Mouse (Mus musculus) left cerebral cortex, postnatal 4 days (tissue): ENCODE measurements around the gene Anapc7. TPM values are rescaled to one million over a fixed set of nuclear protein-coding genes. Genes with fewer than 3 reads are reported as not detected.
"Not testable (repeated sequence)": the region's sequence is repeated elsewhere in the genome, so short reads cannot be mapped to it uniquely, and the experiment has no call there.

Experiments
- DNase-seq: peaks from one replicate; pipeline ENCODE4 v3.0.0-alpha.2; 2022
- intact Hi-C: fragments of 180-260 bp; cut with DNase I; formaldehyde crosslinking; loops from one replicate; pipeline ENCODE4 v1.15.1; 2025
- total RNA-seq, 2 experiments: library from RNA; stranded (reverse); gene quantifications; 2 replicates each; pipeline ENCODE4 v1.2.3; 2021

Anapc7 gene
- total RNA-seq, 2 experiments from 2014 or later, result 41.7 to 45.4 TPM

DNA sequence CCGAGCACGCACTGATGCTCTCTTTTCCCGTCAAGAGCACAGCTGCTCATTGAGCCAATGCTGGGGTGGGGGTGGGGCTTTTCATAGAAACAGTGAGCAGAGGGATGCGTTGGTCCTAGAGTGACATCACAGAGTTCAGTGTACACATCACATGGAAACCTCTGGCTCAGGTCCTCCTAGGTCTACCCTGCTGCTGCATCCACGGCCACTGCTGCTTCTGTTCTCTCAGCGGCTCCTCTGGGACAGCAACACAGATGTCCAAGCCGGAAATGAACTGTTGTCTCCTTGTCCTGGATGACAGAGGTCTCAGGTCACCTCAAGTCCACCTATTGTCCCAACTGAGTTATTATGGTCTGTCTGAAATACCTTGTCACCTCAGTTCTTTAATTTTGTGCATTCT, 28.5 kb downstream of the Anapc7 start:
- no peak for DNase-seq
- intact Hi-C loops, result no loop called here

DNA sequence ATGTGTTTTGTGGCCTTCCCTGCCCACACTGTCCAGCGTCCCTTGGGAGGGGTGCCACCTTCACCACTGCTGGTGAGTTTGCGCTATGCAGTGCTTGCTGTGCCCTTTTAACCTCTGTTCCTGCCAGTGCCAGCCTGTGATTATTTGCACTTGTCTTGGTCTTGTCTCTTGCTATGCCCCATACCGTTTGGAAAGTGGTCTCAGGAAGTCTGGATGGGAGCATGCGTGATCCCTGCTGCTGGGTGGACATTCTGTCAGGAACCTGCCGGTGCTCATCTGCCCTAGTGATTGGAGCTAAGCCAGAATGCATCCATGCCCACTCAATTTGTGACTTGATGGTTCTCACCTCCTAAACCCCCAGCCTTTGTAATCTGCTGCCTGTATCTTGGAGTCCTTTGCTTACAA, 29.4 kb downstream of the Anapc7 start:
- no peak for DNase-seq
- intact Hi-C loops, result no loop called here

DNA sequence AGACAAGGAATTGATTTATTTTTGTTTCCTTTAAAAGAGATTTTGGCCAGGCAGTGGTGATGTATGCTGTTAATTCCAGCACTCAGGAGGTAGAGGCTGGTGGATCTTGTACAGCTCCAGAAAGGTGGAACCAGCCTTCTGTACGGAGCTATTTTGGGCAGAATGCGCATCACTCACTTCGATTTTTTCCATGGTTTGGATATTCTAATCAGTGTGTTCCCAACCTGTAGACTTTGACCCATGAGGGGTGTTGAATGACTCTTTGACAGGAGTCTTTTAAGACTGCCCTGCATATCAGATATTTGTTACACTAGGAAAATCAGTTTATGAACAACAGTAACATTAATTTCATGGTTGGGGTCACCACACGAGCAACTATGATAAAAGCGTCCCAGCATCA, 29.8 kb downstream of the Anapc7 start:
- no peak for DNase-seq
- intact Hi-C loops, result no loop called here

DNA sequence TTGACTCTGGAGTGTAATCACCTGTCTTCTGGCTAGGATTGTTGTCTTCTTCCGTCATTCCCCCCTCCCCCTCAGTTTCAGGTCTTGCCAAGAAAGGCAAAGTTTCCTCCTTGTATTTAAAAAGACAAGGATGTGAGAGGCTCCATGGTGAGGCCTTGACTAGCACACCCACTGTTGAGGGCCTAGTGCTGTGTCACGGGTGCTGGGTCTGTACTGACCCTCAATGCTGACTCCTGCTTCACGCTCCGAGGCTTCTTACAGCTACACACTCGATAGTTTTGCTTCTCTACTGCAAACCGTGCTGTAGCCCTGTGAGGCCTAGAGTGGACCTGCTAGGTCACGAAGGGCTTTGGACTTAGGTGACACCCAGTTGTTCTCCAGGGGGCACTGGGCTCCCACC, 30.7 kb downstream of the Anapc7 start:
- intact Hi-C loops, result no loop called here
- no peak for DNase-seq

DNA sequence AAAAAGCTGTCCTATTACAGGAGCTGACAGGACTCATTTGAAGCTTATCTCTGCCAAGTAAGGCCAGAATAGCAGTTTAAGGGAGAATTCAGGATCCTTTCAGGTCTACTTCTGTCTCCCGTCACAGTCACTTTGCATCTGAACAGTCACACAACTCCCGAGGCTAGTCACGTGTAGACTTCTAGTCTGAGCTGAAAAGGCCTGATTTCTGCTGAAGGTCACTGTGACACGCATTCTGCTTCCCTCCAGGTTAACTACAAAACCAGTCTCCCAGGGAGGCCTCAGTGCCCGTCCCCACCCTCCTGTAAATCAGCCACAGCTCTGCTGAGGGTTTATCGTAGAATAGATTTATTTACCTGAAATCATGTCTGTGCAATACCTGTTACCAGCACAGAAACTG, 31.7 kb downstream of the Anapc7 start:
- DNase-seq, result no peak
- intact Hi-C loops, result no loop called here

DNA sequence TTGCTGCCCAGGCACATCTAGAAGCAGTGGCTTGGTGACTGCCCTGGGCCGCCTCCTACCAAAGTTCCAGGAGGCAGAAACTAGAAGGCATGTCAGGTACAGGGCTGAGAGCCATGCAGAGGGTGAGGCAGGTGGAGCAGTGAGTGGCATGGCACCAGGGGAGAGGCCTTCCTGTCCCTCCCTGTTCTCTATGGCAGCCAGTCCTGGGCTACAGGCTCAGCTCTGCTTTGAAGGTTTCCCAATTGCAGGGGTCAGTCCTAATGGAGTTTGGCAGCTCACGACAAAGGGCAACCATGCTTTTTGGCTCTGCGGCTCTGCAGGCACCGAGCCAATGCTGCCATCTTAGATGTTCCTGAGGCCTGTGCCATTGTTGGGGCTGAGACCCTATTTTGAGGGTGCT, 32.9 kb downstream of the Anapc7 start:
- no peak for DNase-seq
- intact Hi-C loops, result no loop called here

DNA sequence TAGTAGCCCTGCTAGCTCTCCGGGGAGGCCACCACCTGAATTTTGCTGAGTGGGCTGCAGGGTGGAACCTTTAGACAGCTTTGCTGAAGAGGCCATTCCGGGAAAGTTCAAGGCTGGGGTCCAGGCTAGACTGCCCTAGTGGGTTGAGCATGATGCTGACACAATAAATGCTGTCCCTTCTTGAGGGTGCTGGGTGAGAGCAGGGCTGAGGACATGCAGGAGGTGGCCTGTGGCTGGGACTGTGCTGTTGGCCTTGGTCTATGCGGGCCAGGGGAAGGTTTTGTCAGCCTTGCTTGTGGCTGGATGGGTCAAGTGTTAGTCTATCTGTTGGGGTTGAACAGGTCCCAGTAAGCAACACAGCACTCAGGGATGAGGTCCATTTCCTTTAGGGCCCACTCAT, 33.4 kb downstream of the Anapc7 start:
- intact Hi-C loops, result no loop called here
- DNase-seq, result no peak

DNA sequence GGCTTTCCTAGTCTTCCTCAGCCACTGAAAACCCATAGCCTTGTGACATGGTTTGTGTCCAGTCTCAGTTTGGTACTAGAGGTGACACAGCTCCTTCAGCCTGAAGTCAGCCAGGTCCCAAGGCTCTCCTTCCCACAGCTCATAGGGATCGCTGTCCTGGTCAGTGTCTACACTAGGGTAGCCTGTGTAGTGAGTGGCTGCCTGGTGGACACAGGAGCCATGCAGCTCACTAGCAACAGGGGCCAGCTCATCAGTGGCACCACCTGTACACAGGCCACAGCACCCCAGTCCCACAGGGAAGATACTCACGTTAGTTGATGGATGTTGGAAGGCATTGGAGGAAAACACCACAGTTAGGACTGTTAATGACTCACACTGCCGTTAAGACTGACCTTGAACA, 34.1 kb downstream of the Anapc7 start:
- DNase-seq, result no peak
- intact Hi-C loops, result no loop called here

DNA sequence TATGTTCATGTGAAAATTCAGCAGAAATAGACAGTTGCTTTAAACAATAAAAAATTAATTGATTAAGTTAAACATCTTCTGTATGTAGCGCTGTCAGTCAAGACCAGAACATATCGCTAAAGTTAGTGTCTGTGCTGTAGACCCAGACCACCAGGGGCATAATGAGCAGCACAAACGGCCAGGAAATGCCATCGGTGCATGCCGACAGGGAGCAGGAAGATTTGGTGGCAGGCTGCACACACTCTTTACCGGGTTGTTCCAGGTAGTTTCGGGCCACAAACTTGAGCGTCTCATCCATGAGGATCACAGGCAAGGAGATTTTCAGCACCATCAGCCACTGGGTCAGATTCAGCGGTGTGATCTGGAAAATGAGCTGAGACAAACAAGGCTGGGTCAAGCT, 35.6 kb downstream of the Anapc7 start:
- DNase-seq, intact Hi-C loops: not testable (repeated sequence)

DNA sequence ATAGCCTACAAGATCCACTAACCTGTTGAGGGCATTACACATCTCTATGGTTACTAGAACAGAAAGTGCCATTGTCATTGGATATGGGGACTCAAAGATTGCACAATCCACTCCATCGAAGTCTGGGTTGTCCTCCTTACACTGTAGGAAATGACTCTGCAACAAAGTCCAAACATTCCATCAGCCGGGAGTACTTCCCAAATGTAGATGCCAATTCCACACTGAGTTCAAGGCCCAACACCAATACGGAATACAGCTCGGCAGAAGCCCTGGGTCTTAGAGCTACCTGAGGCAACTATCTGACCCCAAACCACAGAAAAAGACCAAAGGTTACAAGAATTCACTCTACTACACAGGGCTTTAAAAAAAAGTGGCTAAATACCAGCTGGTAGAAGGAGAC, 36.6 kb downstream of the Anapc7 start:
- no peak for DNase-seq
- intact Hi-C loops, result no loop called here

DNA sequence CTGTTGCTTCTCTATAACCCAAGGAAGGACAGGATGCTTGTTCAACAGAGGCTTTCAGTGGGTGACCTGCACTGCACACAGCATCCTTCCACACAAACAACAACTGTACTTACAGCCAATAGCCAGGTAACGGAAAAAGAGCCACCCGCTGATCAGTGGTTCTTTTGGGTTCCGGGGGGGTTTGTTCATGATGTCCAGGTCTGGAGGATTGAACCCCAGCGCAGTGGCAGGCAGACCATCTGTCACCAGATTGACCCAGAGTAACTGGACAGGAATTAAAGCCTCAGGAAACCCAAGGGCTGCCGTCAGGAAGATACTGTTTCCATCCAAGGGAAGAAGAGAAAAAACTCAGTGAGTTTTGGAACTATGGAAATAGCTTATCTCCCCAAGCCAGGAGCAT, 37.8 kb downstream of the Anapc7 start:
- intact Hi-C loops, result no loop called here
- DNase-seq, result no peak

DNA sequence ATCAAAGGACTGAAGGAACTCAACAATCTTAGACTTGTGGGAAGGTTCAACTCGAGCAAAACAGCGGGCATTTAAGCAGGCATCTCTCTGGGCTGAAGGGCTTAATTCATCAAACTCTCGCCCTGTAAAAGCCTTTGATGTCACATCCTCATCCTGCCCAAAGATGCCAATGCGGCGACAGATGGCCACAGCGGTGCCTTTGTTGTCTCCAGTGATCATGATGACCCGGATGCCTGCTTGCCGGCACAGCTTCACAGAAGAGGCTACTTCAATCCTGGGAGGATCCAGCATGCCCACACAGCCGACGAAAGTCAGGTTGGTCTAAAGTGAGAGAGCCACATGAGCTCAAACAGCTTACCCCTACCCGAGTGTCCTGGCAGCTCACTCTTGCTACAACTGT, 39.2 kb downstream of the Anapc7 start:
- intact Hi-C loops, result no loop called here
- no peak for DNase-seq

DNA sequence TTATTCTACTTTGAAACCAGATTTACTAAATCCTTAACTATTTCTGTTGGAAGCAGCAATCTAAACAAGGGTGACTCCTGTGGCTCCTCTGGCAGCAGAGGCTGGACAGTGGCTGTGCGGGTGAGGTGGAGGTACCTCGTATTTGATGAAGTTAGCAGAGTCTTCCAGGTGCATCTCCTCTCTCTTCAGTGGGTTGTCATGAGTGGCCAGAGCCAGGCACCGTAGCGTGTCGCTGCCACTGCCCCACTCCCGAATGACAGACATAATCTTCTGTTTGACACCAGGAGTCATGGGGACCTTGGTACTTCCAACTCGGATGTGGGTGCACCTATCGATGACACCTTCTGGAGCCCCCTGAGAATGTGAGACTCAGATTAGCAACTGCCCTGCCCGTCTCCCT, 39.9 kb downstream of the Anapc7 start:
- intact Hi-C loops, result no loop called here
- DNase-seq, result no peak

DNA sequence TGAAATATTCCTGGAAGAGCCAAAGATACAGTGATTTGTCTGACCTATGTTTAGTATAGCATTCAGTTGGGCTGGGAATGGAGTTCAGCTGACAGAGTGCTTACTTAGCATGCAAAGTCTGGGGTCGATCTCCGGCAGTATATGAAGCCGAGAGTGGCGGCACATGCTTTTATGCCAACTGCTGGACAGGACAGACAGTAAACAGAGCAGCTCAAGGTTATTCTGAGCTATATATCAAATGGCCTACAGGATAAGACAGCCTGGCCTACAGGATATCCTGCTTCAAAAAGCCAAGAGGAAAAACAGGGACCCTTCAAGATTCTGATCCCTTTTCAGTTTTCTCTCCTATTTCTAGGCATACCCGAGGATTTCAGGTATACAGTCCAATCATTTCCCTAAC, 50.2 kb downstream of the Anapc7 start:
- no peak for DNase-seq

DNA sequence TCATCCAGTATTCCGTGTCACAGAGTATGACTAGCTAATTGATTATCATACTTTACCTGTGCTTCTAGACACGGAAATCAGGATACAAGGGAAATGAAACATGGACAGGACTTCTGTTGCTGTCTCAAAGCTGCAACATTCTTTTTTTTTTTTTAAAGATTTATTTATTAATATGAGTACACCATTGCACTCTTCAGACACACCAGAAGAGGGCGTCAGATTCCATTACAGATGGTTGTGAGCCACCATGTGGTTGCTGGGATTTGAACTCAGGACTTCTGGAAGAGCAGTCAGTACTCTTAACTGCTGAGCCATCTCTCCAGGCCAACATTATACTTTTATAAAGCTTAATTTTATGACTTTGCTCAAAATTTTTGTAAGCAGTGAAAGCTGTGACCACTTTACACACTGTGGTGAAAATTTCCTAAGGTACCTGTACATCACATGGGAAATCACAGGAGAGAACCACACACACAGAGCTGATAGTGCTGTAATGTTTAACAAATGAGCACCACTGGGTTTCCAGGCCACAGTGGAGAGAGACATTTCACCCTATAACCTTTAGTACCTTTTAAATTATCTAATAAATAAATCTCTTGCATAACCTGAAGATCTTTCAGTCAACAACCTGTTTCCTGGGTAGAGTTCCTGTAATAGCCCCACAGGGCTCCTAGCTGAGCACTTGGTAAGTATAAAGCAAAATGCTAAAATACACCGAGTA, 53.3 kb downstream of the Anapc7 start:
- no peak for DNase-seq
- intact Hi-C loops, result no loop called here

More for the DNA sequence above, 50.2 kb downstream of the Anapc7 start:
- intact Hi-C loops, result no loop called here

DNA sequence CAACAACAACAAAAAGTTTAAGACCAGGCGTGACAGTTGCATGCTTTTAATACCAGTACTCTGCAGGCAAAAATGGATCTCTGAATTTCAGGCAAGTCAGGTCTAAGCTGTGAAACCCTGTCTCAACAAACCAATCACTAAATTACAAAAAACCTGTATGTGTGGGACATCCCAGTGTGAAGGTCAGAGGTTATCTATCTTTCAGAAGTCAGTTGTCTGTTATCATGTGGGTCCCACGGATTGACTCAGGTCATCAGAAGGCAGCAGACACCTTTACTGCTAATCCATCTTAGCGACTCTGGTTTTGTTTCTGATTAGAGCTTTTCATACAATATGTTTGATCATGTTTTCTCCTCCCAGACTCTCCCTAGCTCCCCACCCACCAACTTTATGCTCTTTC, 54.6 kb downstream of the Anapc7 start:
- intact Hi-C loops, result no loop called here
- DNase-seq, result no peak

DNA sequence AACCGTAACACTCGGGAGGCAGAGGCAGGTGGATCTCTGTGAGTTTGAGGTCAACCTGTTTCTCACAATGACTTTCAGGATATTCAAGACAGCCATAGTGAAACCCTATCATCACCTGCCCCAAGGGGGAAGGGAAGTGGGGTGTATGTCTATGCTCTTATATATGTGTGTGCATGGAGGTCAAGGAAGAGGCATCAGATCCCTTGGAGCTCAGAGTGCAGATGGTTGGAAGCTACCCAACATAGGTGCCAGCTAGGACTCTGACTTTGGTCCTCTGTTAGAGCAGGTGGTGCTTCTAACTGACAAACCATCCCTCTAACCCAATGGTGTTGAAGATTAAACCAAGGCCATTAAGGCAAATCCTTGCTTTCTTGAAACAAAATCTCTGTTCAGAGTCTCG, 56.0 kb downstream of the Anapc7 start:
- intact Hi-C loops, result no loop called here

DNA sequence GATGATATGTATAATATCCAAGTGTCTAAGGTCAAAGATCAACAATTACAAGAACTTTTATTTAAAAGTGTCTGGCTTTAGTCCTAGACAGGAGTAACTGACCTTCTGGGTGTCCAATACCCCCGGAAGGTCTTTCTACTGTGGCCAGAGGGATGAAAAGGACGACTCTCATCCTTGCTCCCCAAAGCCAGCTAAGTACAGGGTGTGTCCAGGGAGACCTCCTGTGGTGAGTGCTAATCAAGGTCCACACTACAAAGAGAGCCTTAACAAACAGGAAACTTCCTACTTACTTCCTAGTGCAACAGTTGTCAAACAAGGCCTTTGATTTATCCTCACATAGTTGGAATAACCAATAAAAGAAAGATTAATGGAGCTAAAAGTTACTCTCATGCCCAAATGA, 57.6 kb downstream of the Anapc7 start:
- intact Hi-C loops, result no loop called here
- no peak for DNase-seq

More for the DNA sequence above, 56.0 kb downstream of the Anapc7 start:
- no peak for DNase-seq

DNA sequence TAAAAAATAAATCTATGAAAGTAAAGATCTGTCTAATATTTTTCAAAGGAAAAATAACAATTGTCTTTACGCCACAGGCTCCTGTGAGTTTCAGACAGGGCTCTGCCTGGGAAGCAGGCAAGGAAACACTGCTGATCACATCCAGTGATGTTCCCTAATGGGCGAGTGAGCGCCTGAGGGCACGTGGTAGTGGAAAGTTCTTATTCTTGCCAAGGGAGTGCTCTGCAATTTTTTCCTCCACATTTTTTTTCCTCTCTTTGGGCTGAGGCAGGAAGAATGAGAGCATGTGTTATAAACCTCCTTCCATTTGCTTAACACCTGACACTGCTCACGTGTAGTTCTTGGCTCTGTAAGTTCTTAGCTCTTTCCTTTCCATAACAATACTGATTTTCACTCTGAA, 60.4 kb downstream of the Anapc7 start:
- intact Hi-C loops, result no loop called here

DNA sequence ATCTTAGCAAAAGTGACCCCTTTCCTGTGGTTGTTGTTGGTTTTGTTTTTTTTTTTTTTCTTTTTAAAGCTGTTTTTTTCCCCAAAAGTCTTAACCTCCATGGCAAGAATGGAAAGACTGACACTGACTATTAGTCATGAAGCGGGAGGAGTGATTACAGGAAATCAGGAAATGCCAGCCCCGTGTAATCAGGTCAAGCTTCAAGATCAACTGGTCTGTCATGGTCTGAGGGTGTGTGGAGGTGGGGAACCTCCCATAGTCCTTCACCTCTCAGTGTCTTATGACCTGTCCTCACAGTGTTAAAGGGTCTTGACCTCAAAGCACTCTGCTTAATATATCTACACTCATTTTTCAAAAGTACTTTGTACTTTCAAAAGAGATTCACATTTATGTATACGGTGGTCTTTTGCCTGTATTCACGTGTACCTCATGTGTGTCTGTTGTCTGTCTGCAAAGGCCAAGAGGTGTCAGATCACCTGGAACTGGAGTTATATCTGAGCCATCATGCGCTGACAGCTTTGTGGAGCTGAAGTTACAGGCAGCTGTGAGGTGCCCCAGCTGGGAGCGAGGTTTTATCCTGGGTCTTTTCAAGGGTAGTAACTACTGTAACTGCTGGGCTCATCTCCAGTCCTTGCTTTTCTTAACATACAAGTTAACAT, 61.4 kb downstream of the Anapc7 start:
- intact Hi-C loops, result no loop called here

More for the DNA sequence above, 60.4 kb downstream of the Anapc7 start:
- DNase-seq, result no peak

DNA sequence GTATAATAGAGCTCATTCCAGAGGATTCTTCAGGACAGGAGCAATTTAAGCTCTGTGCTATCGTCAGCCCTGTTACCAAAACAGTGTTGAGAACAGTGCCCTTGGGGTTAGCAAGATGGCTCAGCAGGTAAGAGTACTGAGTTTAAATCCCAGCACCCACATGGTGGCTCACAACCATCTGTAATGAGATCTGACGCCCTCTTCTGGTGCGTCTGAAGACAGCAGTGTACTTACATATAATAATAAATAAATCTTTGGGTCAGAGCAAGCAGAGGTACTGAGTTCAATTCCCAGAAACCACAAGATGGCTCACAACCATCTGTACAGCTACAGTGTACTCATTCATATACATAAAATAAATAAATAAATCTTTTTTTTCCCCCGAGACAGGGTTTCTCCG, 64.8 kb downstream of the Anapc7 start:
- intact Hi-C loops, DNase-seq: not testable (repeated sequence)

More for the DNA sequence above, 61.4 kb downstream of the Anapc7 start:
- DNase-seq, result no peak

DNA sequence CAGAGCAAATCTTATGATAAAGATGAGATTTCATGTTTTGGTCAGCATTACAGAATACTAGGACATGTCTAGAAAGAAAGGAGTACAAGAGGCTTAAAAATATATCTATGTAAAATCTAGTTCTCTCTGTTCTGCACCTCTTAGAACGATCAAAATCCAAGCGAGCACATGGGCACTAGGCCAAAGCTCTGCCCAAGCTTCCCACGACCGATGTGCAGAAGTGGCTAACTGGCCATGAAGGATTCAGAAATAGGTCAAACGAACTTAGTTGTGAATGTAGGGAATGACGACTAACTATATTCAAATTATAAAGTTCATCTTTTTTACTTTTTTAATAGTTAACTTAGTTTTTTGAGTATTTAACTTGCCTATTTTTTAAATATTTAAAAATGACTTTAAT, 66.3 kb downstream of the Anapc7 start:
- DNase-seq, result no peak
- intact Hi-C loops, result no loop called here

DNA sequence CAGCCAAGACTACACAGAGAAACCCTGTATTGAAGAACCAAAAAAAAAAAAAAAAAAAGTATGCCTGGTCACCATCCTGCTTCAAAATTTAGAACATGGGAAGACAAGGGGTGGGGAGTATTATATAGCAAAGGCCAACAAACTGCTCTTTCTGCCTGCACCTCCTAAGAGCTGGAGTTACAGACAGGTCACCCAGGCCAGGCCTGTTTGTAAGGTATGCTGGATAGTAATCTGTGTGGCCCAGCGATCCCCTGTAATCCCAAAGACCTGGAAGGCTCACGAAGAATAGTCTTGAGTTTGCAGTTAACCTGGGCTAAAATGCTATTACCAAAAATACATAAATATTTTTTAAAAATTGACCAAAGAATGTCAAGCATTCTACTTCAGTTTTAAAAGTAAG, 68.7 kb downstream of the Anapc7 start:
- DNase-seq, result no peak
- intact Hi-C loops, result loop anchor here (10.0 kb wide), 1 partner anchor 235 kb away; no protein-coding TSS in a partner anchor
